Mouse (Mus musculus): Measurements from ENCODE around the gene Birc6.

The Birc6 gene

GRCm38 (mm10) chr17:74710731-74711130 lies 182.6 kb downstream of the Birc6 start:
- no peak for DNase-seq

- no peak for DNase-seq
Measured at GRCm38 (mm10) chr17:74711627-74712026, 183.5 kb downstream of the Birc6 start.

DNA sequence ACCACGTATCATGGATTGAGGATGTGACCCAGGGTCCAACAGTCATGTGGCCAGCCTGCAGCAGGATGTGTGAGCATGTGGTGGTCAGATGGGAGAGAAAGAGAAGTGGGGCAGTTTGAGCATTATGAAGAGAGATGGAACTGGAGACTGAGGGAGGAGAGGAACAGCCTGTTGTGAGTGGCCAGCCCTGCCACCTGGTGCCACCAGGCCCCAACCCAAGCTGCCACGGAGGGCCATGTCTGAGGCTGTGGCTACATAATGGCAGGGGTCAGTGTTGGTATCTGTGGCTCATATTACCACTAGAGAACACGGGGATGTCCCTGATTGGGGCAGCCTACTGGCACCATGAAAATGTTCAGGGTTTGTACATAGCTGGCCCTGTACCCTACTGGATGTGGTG lies 187.0 kb downstream of the Birc6 start:
- no peak for DNase-seq

DNA sequence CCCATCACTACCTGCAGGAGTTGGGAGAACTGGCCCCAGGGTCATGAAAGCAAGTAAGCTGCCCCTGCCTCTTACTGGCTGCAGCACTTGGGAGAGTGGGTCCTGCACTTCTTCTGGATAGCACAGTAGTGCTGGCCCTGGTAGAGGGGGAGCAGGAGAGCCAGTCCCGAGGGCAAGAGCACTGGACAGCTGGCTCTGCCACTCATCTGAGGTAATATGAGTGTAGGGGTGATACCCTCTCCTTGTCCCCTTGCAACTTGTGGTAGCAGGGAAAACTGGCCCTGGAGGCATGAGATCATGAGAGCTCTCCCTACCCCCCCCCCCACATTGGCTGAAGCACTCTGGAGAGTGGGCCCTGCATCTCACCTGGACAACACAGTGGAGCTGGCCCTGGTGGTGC lies 187.6 kb downstream of the Birc6 start:
- DNase-seq = no peak

- DNase-seq = no peak
Measured at GRCm38 (mm10) chr17:74716643-74717042, 188.5 kb downstream of the Birc6 start.

DNA sequence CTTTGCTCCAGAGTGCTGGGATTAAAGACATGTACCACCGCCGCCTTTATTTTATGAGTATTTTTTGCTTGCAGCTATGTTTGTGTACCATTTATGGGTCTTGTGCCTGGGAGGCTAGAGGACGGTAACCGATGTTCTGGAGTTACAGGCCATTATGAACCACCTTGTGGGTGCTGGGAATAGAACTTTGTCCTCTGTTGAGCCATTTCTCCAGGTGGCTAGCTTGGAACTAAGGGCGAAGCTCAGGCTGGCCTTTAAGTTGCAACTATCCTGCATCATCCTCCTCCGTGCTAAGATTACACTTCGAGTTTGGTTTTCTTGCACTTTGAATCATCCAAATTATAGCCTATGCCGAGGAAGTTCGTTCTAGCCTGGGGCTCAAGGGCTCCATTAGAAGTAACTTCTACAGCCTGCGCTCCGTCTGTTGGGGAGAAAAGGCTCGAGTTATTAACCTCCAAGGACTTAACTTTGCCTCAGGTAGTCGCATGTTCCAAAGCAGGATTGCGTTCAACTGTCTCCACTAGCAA lies 189.1 kb downstream of the Birc6 start:
- peak in 1 of 2 experiments; percentile 23 for DNase-seq

DNA sequence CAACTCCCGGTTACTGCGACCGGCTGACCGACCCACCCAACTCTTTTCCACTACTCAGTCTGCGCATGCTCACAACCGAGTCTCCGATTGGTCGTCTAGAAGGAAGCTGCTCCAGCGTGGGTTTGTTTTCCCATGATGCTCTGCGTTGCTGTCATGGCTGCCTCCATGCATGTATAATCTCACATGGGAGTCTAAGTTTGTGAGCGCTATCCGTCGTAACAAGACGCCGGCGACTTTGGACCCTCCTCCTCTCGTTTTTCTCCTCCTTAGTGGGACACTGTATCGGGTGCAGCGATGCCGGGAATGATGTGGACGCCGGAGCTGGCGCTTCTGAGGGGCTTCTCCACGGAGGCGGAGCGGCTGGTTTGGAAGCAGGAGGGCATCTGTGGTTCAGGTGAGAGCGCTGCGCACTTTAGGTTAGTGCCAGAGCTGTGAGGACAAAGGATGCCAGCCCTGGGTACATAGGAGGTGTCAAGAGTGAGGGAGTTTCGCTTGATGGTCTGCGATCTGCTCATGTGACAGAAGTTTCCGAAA lies 189.6 kb downstream of the Birc6 start, which contains the start of gene Ttc27:
Ttc27 (plus strand) TSS at position 115 of the 534 bp plus-strand sequence.
- peak; percentile 98 to 99 for DNase-seq

DNA sequence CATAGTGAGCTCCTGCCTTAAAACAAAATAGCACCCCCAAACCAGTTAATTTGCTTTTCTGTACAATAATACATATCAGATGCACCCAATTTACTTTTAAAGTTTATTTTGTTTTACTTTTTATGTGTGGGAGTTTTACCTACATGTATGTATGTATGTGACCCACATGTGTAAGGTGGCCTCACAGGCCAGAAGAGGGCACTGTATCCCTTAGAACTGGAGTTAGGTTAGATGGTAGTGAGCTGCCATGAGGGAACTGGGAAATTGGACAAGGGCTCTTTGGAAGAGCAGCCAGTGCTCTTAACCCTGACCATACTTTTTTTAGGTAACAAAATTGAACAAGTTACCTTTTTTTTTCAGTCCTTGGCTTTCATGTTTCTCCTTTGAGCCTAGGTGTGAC lies 204.8 kb downstream of the Birc6 start:
- peak in 1 of 2 experiments; percentile 22 for DNase-seq

DNA sequence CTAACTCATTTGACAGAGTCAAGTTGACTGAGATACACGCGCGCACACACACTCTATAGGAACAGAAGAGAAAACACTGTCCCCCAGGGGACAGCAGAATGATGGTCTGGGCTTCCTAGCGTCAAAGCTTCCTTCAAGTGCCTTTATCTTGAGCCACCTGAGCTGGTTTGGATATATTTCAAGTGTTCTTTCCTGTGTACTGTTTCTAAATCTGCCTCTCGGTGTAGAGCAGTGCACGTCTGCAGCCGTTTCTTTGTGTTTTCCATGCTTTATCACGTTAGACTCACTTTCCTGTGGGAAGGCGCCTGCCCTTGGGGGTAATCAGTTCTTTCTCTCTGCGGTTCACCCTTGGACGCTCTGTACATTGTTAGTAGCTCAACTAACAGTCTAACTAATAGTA lies 207.3 kb downstream of the Birc6 start:
- DNase-seq = no peak

DNA sequence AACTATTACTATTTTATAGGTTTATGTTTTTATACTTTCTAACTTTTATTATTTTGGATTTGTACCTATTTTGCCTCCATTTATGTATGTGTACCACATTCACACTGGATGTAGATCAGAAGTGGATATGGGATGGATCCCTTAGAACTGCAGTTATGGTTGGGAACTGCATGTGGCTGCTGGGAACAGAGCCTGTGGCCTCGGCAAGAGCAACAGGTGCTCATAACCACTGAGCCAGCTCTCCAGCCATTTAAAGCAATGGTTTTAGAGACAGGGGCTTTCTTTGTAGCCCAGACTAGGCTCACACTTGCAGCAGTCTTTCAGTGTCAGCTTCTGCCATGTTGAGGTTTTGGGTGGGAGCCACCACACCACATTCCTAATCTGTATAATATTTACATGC lies 221.6 kb downstream of the Birc6 start:
- DNase-seq = no peak

DNA sequence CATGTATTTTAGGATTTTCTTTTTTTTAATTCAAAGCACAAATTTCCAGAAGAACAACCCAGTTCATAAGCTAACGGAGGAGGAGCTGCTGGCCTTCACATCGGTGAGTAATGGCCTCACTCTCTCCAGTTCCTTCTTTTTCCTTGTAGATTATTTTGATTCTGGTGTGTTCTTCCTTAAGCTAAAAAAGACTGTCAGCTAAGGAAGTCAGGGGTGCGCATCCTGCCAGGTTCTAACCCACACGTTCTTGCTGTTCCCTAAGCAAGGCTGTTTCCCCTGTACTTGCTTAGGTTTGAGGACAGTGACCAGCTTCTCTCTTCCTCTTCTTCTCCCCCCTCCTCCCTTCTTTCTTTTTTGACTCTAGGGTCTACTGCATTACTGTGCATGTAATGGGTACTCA lies 222.9 kb downstream of the Birc6 start:
- DNase-seq = no peak

All from kidney, postnatal 36 days (tissue).